Mouse (Mus musculus): Measurements from ENCODE around the gene Marcks. TPM values are rescaled to one million over a fixed set of nuclear protein-coding genes. Genes with fewer than 3 reads are reported as not detected.

Marcks gene
- total and polyA plus RNA-seq, 2 experiments from 2014 or later, result 244 to 539 TPM

DNA sequence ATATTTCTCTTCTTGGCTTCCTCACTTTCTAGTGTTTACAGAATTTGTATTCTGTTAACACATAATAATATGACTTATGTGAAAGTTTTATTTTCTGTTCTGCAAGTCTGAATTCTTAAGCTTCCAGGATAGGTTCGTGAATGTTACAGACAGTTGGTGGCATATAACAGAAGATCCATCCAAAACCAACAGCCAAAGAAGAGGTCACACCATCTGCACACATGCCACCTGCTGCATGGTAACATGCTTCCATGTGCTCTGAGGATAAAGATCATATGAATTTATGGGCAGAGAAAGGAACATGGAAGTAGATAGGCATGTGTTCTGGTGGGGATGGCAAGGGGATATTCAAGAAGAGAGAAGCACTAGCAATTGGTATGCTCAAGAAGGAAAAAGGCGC lies 28.8 kb upstream of the Marcks start:
- Histone ChIP-seq H3K4me3 (ENCODE audit: low read depth, low read length) (no peak overlapping the region), H3K27me3 (ENCODE audit: insufficient read depth, low read length) (no peaks in the 10 kb centered on the region), H3K4me2 (ENCODE audit: low read depth) (no peak overlapping the region), H3K4me1 (ENCODE audit: insufficient read depth) (0 out of 2 replicates have a peak, but pooled peaks cover 5% of the 10 kb centered on the region), H3K36me3 (ENCODE audit: insufficient read depth) (no peaks in the 10 kb centered on the region), H3K27ac (ENCODE audit: low read depth, low read length) (no peak overlapping the region), H3K9ac (no peak overlapping the region), H3K9me3 (ENCODE audit: low read length) (no peaks in the 10 kb centered on the region)
- TF ChIP-seq CTCF (IDR thresholded peaks at IDR 0.05; ENCODE audit: low read depth), result no peak
- DNase-seq (peak; percentile 64), ATAC-seq (peak; percentile 84)
- whole genome bisulfite sequencing, result 79% methylated on average over 2 of the region's 2 CpGs

DNA sequence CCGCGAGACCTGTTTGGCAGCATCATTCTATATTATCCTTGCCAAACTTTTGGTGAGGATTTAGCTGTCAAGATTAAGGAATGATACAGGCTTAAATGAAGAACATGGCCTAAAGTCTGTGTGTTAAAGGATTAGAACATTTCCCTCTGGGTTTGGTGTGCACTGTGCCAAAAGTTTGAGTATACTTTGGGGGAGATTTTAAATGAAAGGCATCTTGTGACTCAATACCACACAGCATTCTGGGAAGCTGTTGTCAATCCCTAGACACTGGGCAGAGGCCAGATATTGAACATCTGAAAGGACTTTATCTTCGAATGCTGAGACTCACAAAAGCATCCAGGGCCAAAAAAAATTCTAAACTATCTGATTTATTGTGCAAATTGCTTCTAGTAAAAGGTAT lies 21.0 kb upstream of the Marcks start:
- 90% methylated on average over 3 of the region's 3 CpGs for WGBS
- Histone ChIP-seq H3K9ac (no peak overlapping the region), H3K27ac (ENCODE audit: low read depth, low read length) (no peak overlapping the region), H3K9me3 (ENCODE audit: low read length) (peaks cover 4% of the 10 kb centered on the region; the same call in 1 of the 2 replicates), H3K4me2 (ENCODE audit: low read depth) (no peak overlapping the region), H3K27me3 (ENCODE audit: insufficient read depth, low read length) (no peaks in the 10 kb centered on the region), H3K4me3 (ENCODE audit: low read depth, low read length) (no peak overlapping the region), H3K4me1 (ENCODE audit: insufficient read depth) (no peaks in the 10 kb centered on the region), H3K36me3 (ENCODE audit: insufficient read depth) (no peaks in the 10 kb centered on the region)
- TF ChIP-seq CTCF (IDR thresholded peaks at IDR 0.05; ENCODE audit: low read depth), result no peak
- DNase-seq (no peak), ATAC-seq (no peak)

DNA sequence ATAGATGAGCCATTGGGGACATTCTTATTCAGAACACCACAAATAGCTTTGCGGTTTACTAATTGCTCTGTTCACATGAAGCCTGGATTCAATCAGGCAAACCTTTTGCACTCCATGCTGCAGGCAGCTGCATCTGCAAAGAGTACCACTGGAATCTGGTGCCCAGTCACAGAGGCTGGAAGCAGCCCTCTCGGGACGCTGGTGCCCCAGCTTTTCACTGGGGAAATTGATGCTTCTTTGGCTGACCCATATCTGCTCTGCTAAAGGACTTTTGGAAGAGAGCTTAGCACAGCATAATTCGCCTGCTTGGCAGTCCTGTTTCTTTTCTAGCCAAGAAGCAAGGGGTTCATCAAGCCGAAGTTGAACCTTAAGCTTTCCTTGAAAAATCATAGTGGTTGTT lies 18.4 kb upstream of the Marcks start:
- Histone ChIP-seq H3K27me3 (ENCODE audit: insufficient read depth, low read length) (no peaks in the 10 kb centered on the region), H3K27ac (ENCODE audit: low read depth, low read length) (no peak overlapping the region), H3K4me3 (ENCODE audit: low read depth, low read length) (no peak overlapping the region), H3K9me3 (ENCODE audit: low read length) (peaks cover 4% of the 10 kb centered on the region; the same call in 1 of the 2 replicates), H3K4me1 (ENCODE audit: insufficient read depth) (no peaks in the 10 kb centered on the region), H3K4me2 (ENCODE audit: low read depth) (no peak overlapping the region), H3K36me3 (ENCODE audit: insufficient read depth) (no peaks in the 10 kb centered on the region), H3K9ac (no peak overlapping the region)
- WGBS, result 77% methylated on average over 5 of the region's 5 CpGs
- DNase-seq (no peak), ATAC-seq (no peak)
- TF ChIP-seq CTCF (IDR thresholded peaks at IDR 0.05; ENCODE audit: low read depth), result no peak

DNA sequence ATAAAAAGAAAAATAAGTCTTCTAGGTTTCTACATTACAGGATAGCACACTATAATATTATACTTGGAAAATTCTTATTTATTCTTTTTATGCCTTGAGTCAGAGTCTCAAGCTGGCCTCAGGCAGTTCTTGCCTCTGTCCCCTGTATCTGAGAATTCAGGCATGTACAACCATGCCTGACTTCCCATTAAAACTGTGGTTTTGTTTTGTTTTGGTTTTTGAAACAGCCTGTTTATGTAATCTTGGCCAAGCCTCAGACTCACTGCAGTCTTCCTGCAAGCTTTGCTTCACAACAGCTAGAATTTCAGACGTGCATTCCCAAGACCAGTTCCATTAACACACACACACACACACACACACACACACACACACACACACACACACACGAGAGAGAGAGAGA lies 16.4 kb upstream of the Marcks start:
- 27% methylated on average over 2 of the region's 2 CpGs for WGBS
- H3K4me2 ChIP-seq (ENCODE audit: low read depth), result no peak overlapping the region
- peaks cover 4% of the 10 kb centered on the region; the same call in 1 of the 2 replicates for H3K9me3 ChIP-seq (ENCODE audit: low read length)
- TF ChIP-seq CTCF (IDR thresholded peaks at IDR 0.05; ENCODE audit: low read depth), result no peak
- H3K36me3 ChIP-seq (ENCODE audit: insufficient read depth), result no peaks in the 10 kb centered on the region
- no peak overlapping the region for H3K4me3 ChIP-seq (ENCODE audit: low read depth, low read length)
- DNase-seq (no peak), ATAC-seq (no peak)
- H3K9ac ChIP-seq, result no peak overlapping the region
- no peak overlapping the region for H3K27ac ChIP-seq (ENCODE audit: low read depth, low read length)
- no peaks in the 10 kb centered on the region for H3K4me1 ChIP-seq (ENCODE audit: insufficient read depth)
- no peaks in the 10 kb centered on the region for H3K27me3 ChIP-seq (ENCODE audit: insufficient read depth, low read length)

DNA sequence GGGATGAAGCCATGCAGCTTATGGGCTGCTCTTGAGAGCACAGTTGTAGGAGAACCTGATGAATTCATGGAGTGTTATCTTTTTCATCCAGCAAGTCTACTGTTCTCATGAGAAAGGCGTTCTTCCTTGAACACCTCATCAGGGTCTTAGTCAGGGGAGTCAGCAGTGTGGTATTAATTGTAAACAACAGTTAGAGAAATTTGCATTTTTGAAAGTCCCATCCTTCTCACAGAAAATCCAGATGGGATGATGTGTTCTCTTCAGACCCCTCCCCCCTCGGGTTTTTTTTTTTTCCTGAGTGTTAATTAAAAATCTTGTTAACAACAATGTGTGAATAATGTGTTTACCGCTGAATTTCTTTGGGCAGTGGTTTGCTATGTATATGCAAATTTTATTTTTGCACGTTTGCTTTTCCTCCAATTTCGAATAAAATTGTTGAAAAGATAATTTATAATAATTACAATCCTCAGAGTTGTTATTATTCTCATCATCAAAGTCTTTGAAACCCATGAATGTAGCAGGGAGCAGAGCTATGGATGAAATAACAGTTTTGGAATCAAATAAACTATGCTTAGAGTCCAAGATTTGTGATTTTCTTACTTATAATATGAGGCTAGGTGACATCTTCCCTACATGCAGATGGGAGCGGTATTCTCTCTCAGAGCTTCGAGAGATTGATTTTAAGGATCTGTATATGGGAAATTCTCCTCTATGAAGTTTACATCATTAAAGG lies 13.0 kb upstream of the Marcks start:
- Histone ChIP-seq H3K4me1 (ENCODE audit: insufficient read depth) (no peaks in the 10 kb centered on the region), H3K4me3 (ENCODE audit: low read depth, low read length) (no peak overlapping the region), H3K27me3 (ENCODE audit: insufficient read depth, low read length) (no peaks in the 10 kb centered on the region), H3K27ac (ENCODE audit: low read depth, low read length) (no peak overlapping the region), H3K9ac (no peak overlapping the region), H3K36me3 (ENCODE audit: insufficient read depth) (no peaks in the 10 kb centered on the region), H3K4me2 (ENCODE audit: low read depth) (no peak overlapping the region), H3K9me3 (ENCODE audit: low read length) (peaks cover 3% of the 10 kb centered on the region; the same call in 1 of the 2 replicates)
- no peak for DNase-seq
- TF ChIP-seq CTCF (IDR thresholded peaks at IDR 0.05; ENCODE audit: low read depth), result no peak
- WGBS, result 60% methylated on average over 7 of the region's 7 CpGs
- peak; percentile 25; the same call in 1 of the 2 replicates for ATAC-seq

DNA sequence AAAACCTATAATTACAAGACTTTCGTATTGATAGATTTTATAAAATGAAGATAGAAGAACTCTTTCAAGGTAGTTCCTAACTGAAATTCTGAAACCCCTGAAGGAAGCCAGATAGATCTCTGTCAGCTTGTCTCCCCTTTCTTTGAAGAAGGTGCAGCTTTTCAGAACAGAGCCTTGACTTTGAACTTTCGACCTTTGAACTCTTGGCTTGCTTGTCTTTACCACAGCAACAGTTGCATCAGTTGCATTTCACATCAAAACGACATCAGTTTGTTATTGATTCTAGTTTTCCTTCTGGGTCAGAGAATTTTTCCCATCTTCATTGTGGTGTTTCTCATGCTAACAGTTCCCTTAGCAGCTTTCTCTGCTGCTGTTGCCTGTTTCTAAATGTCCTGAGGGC lies 9.3 kb upstream of the Marcks start:
- H3K4me3 ChIP-seq (ENCODE audit: low read depth, low read length), result no peak overlapping the region
- TF ChIP-seq CTCF (IDR thresholded peaks at IDR 0.05; ENCODE audit: low read depth), result no peak
- no peak overlapping the region for H3K27ac ChIP-seq (ENCODE audit: low read depth, low read length)
- ATAC-seq (no peak), DNase-seq (no peak)
- H3K36me3 ChIP-seq (ENCODE audit: insufficient read depth), result no peaks in the 10 kb centered on the region
- no peak overlapping the region for H3K9ac ChIP-seq
- H3K9me3 ChIP-seq (ENCODE audit: low read length), result no peaks in the 10 kb centered on the region
- no peak overlapping the region for H3K4me2 ChIP-seq (ENCODE audit: low read depth)
- WGBS, result 78% methylated on average over 3 of the region's 3 CpGs
- no peaks in the 10 kb centered on the region for H3K4me1 ChIP-seq (ENCODE audit: insufficient read depth)
- no peaks in the 10 kb centered on the region for H3K27me3 ChIP-seq (ENCODE audit: insufficient read depth, low read length)

DNA sequence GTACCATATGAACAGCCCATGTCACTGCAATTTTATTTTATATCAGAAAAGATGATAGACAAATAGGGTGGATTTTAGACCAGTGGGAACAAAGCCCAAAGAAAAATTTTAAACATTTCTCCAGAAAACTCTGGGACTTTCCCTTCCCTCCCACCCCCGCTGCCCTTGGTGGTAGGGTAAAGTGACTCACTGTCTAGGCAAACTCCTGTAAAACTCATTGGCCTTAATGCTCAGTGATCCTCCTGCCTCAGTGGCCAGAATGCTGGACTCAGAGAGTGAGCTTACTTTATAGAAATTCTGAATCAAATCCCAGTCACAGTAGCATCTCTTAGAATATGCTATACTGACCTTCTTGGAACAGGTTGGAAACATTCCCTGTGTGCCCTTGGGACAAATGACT lies 6.7 kb upstream of the Marcks start:
- no peak overlapping the region for H3K4me2 ChIP-seq (ENCODE audit: low read depth)
- no peak for TF ChIP-seq CTCF (IDR thresholded peaks at IDR 0.05; ENCODE audit: low read depth)
- WGBS, result 94% methylated on average over 1 of the region's 1 CpGs

More for the DNA sequence above, 6.7 kb upstream of the Marcks start:
- H3K4me3 ChIP-seq (ENCODE audit: low read depth, low read length), result no peak overlapping the region
- no peaks in the 10 kb centered on the region for H3K36me3 ChIP-seq (ENCODE audit: insufficient read depth)
- H3K27me3 ChIP-seq (ENCODE audit: insufficient read depth, low read length), result no peaks in the 10 kb centered on the region
- no peak overlapping the region for H3K9ac ChIP-seq
- no peaks in the 10 kb centered on the region; the same call in 1 of the 2 replicates for H3K4me1 ChIP-seq (ENCODE audit: insufficient read depth)
- no peak for DNase-seq
- ATAC-seq, result no peak
- no peak overlapping the region for H3K27ac ChIP-seq (ENCODE audit: low read depth, low read length)
- H3K9me3 ChIP-seq (ENCODE audit: low read length), result no peaks in the 10 kb centered on the region
